Mouse (Mus musculus): ENCODE results near the gene Furin.
A peak's percentile ranks its signal among the peaks of the same experiment; 100 is the strongest.

The Furin gene

GRCm38 (mm10) chr7:80372667-80373066 lies 32.6 kb downstream of the Furin start:
- DNase-seq (ENCODE audit: low spot score in 2 of 2) = no peak

GRCm38 (mm10) chr7:80372166-80372565 lies 33.1 kb downstream of the Furin start:
- no peak for DNase-seq (ENCODE audit: low spot score in 2 of 2)

GRCm38 (mm10) chr7:80371041-80371751 lies 34.0 kb downstream of the Furin start, which contains the start of gene Man2a2:
Man2a2 (minus strand) TSS chr7:80371375.
- DNase-seq (ENCODE audit: low spot score in 2 of 2) = peak; percentile 64 to 76

- peak; percentile 51 to 68 for DNase-seq (ENCODE audit: low spot score in 2 of 2)
Measured at GRCm38 (mm10) chr7:80370649-80371040, 34.6 kb downstream of the Furin start.

GRCm38 (mm10) chr7:80369967-80370431 lies 35.2 kb downstream of the Furin start:
- no peak for DNase-seq (ENCODE audit: low spot score in 2 of 2)

GRCm38 (mm10) chr7:80369461-80369860 lies 35.8 kb downstream of the Furin start:
- no peak for DNase-seq (ENCODE audit: low spot score in 2 of 2)

GRCm38 (mm10) chr7:80368635-80369421 lies 36.4 kb downstream of the Furin start:
- no peak for DNase-seq (ENCODE audit: low spot score in 2 of 2)

GRCm38 (mm10) chr7:80368009-80368408 lies 37.2 kb downstream of the Furin start:
- DNase-seq (ENCODE audit: low spot score in 2 of 2) = no peak

GRCm38 (mm10) chr7:80367232-80367631 lies 38.0 kb downstream of the Furin start:
- no peak for DNase-seq (ENCODE audit: low spot score in 2 of 2)

- no peak for DNase-seq (ENCODE audit: low spot score in 2 of 2)
Measured at GRCm38 (mm10) chr7:80365759-80366158, 39.5 kb downstream of the Furin start.

- DNase-seq (ENCODE audit: low spot score in 2 of 2) = no peak
Measured at GRCm38 (mm10) chr7:80360435-80360834, 44.8 kb downstream of the Furin start.

GRCm38 (mm10) chr7:80358039-80358438 lies 47.2 kb downstream of the Furin start:
- no peak for DNase-seq (ENCODE audit: low spot score in 2 of 2)

- no peak for DNase-seq (ENCODE audit: low spot score in 2 of 2)
Measured at GRCm38 (mm10) chr7:80357156-80357555, 48.1 kb downstream of the Furin start.

- DNase-seq (ENCODE audit: low spot score in 2 of 2) = no peak
Measured at GRCm38 (mm10) chr7:80356351-80356750, 48.9 kb downstream of the Furin start.

GRCm38 (mm10) chr7:80352920-80353319 lies 52.3 kb downstream of the Furin start:
- DNase-seq (ENCODE audit: low spot score in 2 of 2) = no peak

GRCm38 (mm10) chr7:80350808-80351207 lies 54.4 kb downstream of the Furin start:
- DNase-seq (ENCODE audit: low spot score in 2 of 2) = no peak

GRCm38 (mm10) chr7:80347670-80348586 lies 57.3 kb downstream of the Furin start:
- DNase-seq (ENCODE audit: low spot score in 2 of 2) = no peak

- no peak for DNase-seq (ENCODE audit: low spot score in 2 of 2)
Measured at GRCm38 (mm10) chr7:80346830-80347229, 58.4 kb downstream of the Furin start.

GRCm38 (mm10) chr7:80346173-80346572 lies 59.1 kb downstream of the Furin start:
- DNase-seq (ENCODE audit: low spot score in 2 of 2) = no peak

GRCm38 (mm10) chr7:80343270-80344018 lies 61.8 kb downstream of the Furin start:
- DNase-seq (ENCODE audit: low spot score in 2 of 2) = no peak

- peak; percentile 87 to 95 for DNase-seq (ENCODE audit: low spot score in 2 of 2)
Measured at GRCm38 (mm10) chr7:80342858-80343257, 62.4 kb downstream of the Furin start, which contains the start of gene Hddc3. Hddc3 (plus strand) TSS chr7:80343104.

All from spleen, postnatal 14 days (tissue).